Comparison of ENCODE assay signal across 33 mouse cellular contexts in genomic region chr1:25191986-25192385, GRCm38 (mm10).
DNase-seq lines count a peak whose midpoint lies in the region; ATAC-seq and TF ChIP-seq lines count a peak whose summit lies in the region.
"Had no signal": no experiment of that assay in that cellular context is flagged by ENCODE, and none has a peak within 500 bp of the region (broad histone marks: within the 10 kb centered on the region; RNA-seq: fewer than 3 reads in every experiment).

No protein-coding gene starts in this region.

- H3K9ac ChIP-seq in hindbrain, embryonic 12.5 days: no peak overlapping the region
- H3K9ac ChIP-seq in hindbrain, embryonic 11.5 days (ENCODE audit: low read depth, low read length): no peak overlapping the region
- no peak overlapping the region for H3K9ac ChIP-seq in hindbrain, postnatal 0 days (replicated peaks; ENCODE audit: low read length)
- H3K9ac ChIP-seq in midbrain, embryonic 13.5 days (replicated peaks): no peak overlapping the region
- H3K9ac ChIP-seq: embryonic facial prominence, embryonic 15.5 days; kidney, embryonic 15.5 days; liver, embryonic 14.5 days; neural tube, embryonic 12.5 days; stomach, embryonic 15.5 days had no signal

- DNase-seq in hindbrain, embryonic 11.5 days (ENCODE audit: low spot score): no peak
- peak; percentile 7 for DNase-seq in hindbrain, postnatal 0 days (ENCODE audit: low spot score)
- DNase-seq in retina, embryonic 14.5 days (ENCODE audit: low spot score): peak; percentile 53
- no peak for DNase-seq in kidney, adult 8-10 months
- DNase-seq in lung, postnatal 4 days: no peak
- DNase-seq: adrenal gland, adult 2 months; adrenal gland, postnatal 36 days; B cell, adult 2 months; cerebellum, adult 2 months; cerebellum, postnatal 14 days; gastrocnemius, postnatal 25 days; heart, adult 11 months; heart, postnatal 4 days; kidney, adult 11 months; kidney, postnatal 25 days; liver; lung, adult 2 months; lung, postnatal 10 days; right cerebral cortex, postnatal 14 days; thymus, postnatal 14 days had no signal

- no peak overlapping the region for H3K4me3 ChIP-seq in hindbrain, embryonic 12.5 days
- no peak overlapping the region for H3K4me3 ChIP-seq in hindbrain, embryonic 11.5 days (ENCODE audit: low read depth, low read length)
- H3K4me3 ChIP-seq in hindbrain, postnatal 0 days (ENCODE audit: low read length): no peak overlapping the region
- no peak overlapping the region for H3K4me3 ChIP-seq in midbrain, embryonic 13.5 days (replicated peaks)
- H3K4me3 ChIP-seq: embryonic facial prominence, embryonic 10.5 days; embryonic facial prominence, embryonic 15.5 days; kidney, embryonic 15.5 days; myocyte; neural tube, embryonic 12.5 days; stomach, embryonic 15.5 days had no signal

- H3K36me3 ChIP-seq in hindbrain, embryonic 12.5 days: no peaks in the 10 kb centered on the region
- H3K36me3 ChIP-seq in hindbrain, embryonic 11.5 days (ENCODE audit: control insufficient read depth, insufficient read depth, low read length): no peaks in the 10 kb centered on the region
- H3K36me3 ChIP-seq in hindbrain, postnatal 0 days (ENCODE audit: insufficient read depth, low read length): no peaks in the 10 kb centered on the region
- H3K36me3 ChIP-seq in midbrain, embryonic 13.5 days: no peaks in the 10 kb centered on the region
- H3K36me3 ChIP-seq: embryonic facial prominence, embryonic 10.5 days; embryonic facial prominence, embryonic 15.5 days; kidney, embryonic 15.5 days; neural tube, embryonic 12.5 days; stomach, embryonic 15.5 days had no signal

- WGBS in hindbrain, embryonic 12.5 days: 47% methylated on average over 11 of the region's 11 CpGs
- WGBS in hindbrain, embryonic 11.5 days: 65% methylated on average over 11 of the region's 11 CpGs
- 38% methylated on average over 11 of the region's 11 CpGs for WGBS in hindbrain, postnatal 0 days
- 24% methylated on average over 11 of the region's 11 CpGs for WGBS in midbrain, embryonic 13.5 days

- ATAC-seq in hindbrain, embryonic 12.5 days (ENCODE audit: low FRiP score): peak; percentile 50; the same call in 1 of the 2 replicates
- no peak for ATAC-seq in hindbrain, embryonic 11.5 days (ENCODE audit: low FRiP score)
- no peak for ATAC-seq in hindbrain, postnatal 0 days
- ATAC-seq in midbrain, embryonic 13.5 days: peak; percentile 71; the same call in 1 of the 2 replicates
- ATAC-seq: activated CD4-positive, CD25-positive, alpha-beta regulatory T cell, adult 4 months; inflammation-experienced regulatory T-cells, adult 6 months had no signal

- no peaks in the 10 kb centered on the region for H3K27me3 ChIP-seq in hindbrain, embryonic 12.5 days
- H3K27me3 ChIP-seq in hindbrain, embryonic 11.5 days (ENCODE audit: control insufficient read depth, insufficient read depth, low read length): no peaks in the 10 kb centered on the region
- H3K27me3 ChIP-seq in hindbrain, postnatal 0 days (ENCODE audit: insufficient read depth, low read length): no peaks in the 10 kb centered on the region
- no peaks in the 10 kb centered on the region for H3K27me3 ChIP-seq in midbrain, embryonic 13.5 days
- H3K27me3 ChIP-seq: CH12.LX; embryonic facial prominence, embryonic 15.5 days; kidney, embryonic 15.5 days; neural tube, embryonic 12.5 days; stomach, embryonic 15.5 days had no signal

- no peak for TF ChIP-seq CTCF in hindbrain, postnatal 0 days (IDR thresholded peaks at IDR 0.05; ENCODE audit: low read depth)

- H3K4me1 ChIP-seq in hindbrain, embryonic 12.5 days: peaks cover 5% of the 10 kb centered on the region; the same call in 1 of the 2 replicates
- no peaks in the 10 kb centered on the region for H3K4me1 ChIP-seq in hindbrain, embryonic 11.5 days (replicated peaks; ENCODE audit: control insufficient read depth, insufficient read depth, low read length)
- H3K4me1 ChIP-seq in hindbrain, postnatal 0 days (ENCODE audit: insufficient read depth, low read length): no peaks in the 10 kb centered on the region
- peaks cover 14% of the 10 kb centered on the region for H3K4me1 ChIP-seq in midbrain, embryonic 13.5 days (replicated peaks)
- H3K4me1 ChIP-seq: embryonic facial prominence, embryonic 15.5 days; kidney, embryonic 15.5 days; neural tube, embryonic 12.5 days; stomach, embryonic 15.5 days had no signal

- no peak overlapping the region for H3K27ac ChIP-seq in hindbrain, embryonic 12.5 days
- H3K27ac ChIP-seq in hindbrain, embryonic 11.5 days (ENCODE audit: low read depth, low read length): no peak overlapping the region
- H3K27ac ChIP-seq in hindbrain, postnatal 0 days: no peak overlapping the region
- peak overlapping the region; percentile 32; the same call in 1 of the 2 replicates for H3K27ac ChIP-seq in midbrain, embryonic 13.5 days
- H3K27ac ChIP-seq: embryonic facial prominence, embryonic 10.5 days; embryonic facial prominence, embryonic 15.5 days; kidney, embryonic 15.5 days; liver, embryonic 14.5 days; neural tube, embryonic 12.5 days; stomach, embryonic 15.5 days had no signal

- H3K4me2 ChIP-seq in hindbrain, embryonic 12.5 days (replicated peaks): no peak overlapping the region
- H3K4me2 ChIP-seq in hindbrain, embryonic 11.5 days (replicated peaks; ENCODE audit: low read depth, low read length): no peak overlapping the region
- H3K4me2 ChIP-seq in hindbrain, postnatal 0 days (ENCODE audit: low read depth, low read length): no peak overlapping the region
- peak overlapping the region; percentile 31 for H3K4me2 ChIP-seq in midbrain, embryonic 13.5 days (replicated peaks)
- H3K4me2 ChIP-seq: embryonic facial prominence, embryonic 15.5 days; heart, embryonic 11.5 days; kidney, embryonic 15.5 days; neural tube, embryonic 12.5 days; stomach, embryonic 15.5 days had no signal

- H3K9me3 ChIP-seq in hindbrain, embryonic 12.5 days (replicated peaks): no peaks in the 10 kb centered on the region
- H3K9me3 ChIP-seq in hindbrain, embryonic 11.5 days (ENCODE audit: control insufficient read depth, low read length): no peaks in the 10 kb centered on the region
- no peaks in the 10 kb centered on the region for H3K9me3 ChIP-seq in hindbrain, postnatal 0 days (ENCODE audit: low read length)
- no peaks in the 10 kb centered on the region for H3K9me3 ChIP-seq in midbrain, embryonic 13.5 days
- H3K9me3 ChIP-seq: embryonic facial prominence, embryonic 10.5 days; embryonic facial prominence, embryonic 15.5 days; kidney, embryonic 15.5 days; neural tube, embryonic 12.5 days; stomach, embryonic 15.5 days had no signal

Comparison
In these comparisons a context has a peak if more than half of its experiments do, and no peak if none do; other contexts are left out.
1. ATAC-seq: peak in hindbrain, embryonic 12.5 days (single experiment) and midbrain, embryonic 13.5 days (single experiment); none in hindbrain, embryonic 11.5 days (single experiment) and hindbrain, postnatal 0 days (single experiment).
2. DNase-seq: peak in hindbrain, postnatal 0 days (single experiment) and retina, embryonic 14.5 days (single experiment); none in hindbrain, embryonic 11.5 days (single experiment), kidney, adult 8-10 months (0 of 2) and lung, postnatal 4 days (0 of 2).